Mouse (Mus musculus): Measurements from ENCODE around the gene Gm4847. TPM values are rescaled to one million over a fixed set of nuclear protein-coding genes. Genes with fewer than 3 reads are reported as not detected.

Gm4847 gene
- polyA plus RNA-seq (2016; fragmentation: Nextera tagmentation; extraction: Ambion mirVana): not detected in 2 replicates

GRCm38 (mm10) chr1:166647593-166647992 is at the start of gene Gm4847:
Gm4847 (minus strand) TSS chr1:166647693.
- 93% methylated on average over 2 of the region's 2 CpGs for WGBS

GRCm38 (mm10) chr1:166681745-166682144 is 34.3 kb upstream of the Gm4847 start, which contains the start of gene Fmo9:
Fmo9 (minus strand) TSS chr1:166681845.
- no peak within 1 kb of the TSS for H3K27ac ChIP-seq
- no peak for DNase-seq (ENCODE audit: low spot score)
- H3K36me3 ChIP-seq: no peaks in the 10 kb centered on the region
- WGBS: 92% methylated on average over 1 of the region's 1 CpGs
- H3K9me3 ChIP-seq (replicated peaks): no peaks in the 10 kb centered on the region
- H3K27me3 ChIP-seq (ENCODE audit: low read depth, poor library complexity, severe bottlenecking): no peaks in the 10 kb centered on the region
- no peak within 1 kb of the TSS for H3K4me3 ChIP-seq
- no peaks in the 10 kb centered on the region for H3K4me1 ChIP-seq

More at GRCm38 (mm10) chr1:166647593-166647992, at the start of gene Gm4847:
- Histone ChIP-seq H3K9me3 (replicated peaks) (no peaks in the 10 kb centered on the region), H3K27ac (no peak within 1 kb of the TSS), H3K27me3 (ENCODE audit: low read depth, poor library complexity, severe bottlenecking) (no peaks in the 10 kb centered on the region), H3K4me3 (no peak within 1 kb of the TSS), H3K36me3 (no peaks in the 10 kb centered on the region), H3K4me1 (no peaks in the 10 kb centered on the region)
- no peak for DNase-seq (ENCODE audit: low spot score)

GRCm38 (mm10) chr1:166669264-166669663 is 21.8 kb upstream of the Gm4847 start:
- no peaks in the 10 kb centered on the region for H3K9me3 ChIP-seq (replicated peaks)
- H3K27me3 ChIP-seq (ENCODE audit: low read depth, poor library complexity, severe bottlenecking): no peaks in the 10 kb centered on the region
- H3K4me3 ChIP-seq: no peak overlapping the region
- H3K4me1 ChIP-seq: no peaks in the 10 kb centered on the region
- no peak overlapping the region for H3K27ac ChIP-seq
- H3K36me3 ChIP-seq: no peaks in the 10 kb centered on the region
- WGBS: 94% methylated on average over 5 of the region's 5 CpGs
- DNase-seq (ENCODE audit: low spot score): no peak

- no peak for DNase-seq (ENCODE audit: low spot score)
- WGBS: 88% methylated on average over 8 of the region's 8 CpGs
- Histone ChIP-seq H3K36me3 (no peaks in the 10 kb centered on the region), H3K4me3 (no peak overlapping the region), H3K27me3 (ENCODE audit: low read depth, poor library complexity, severe bottlenecking) (no peaks in the 10 kb centered on the region), H3K9me3 (replicated peaks) (no peaks in the 10 kb centered on the region), H3K4me1 (no peaks in the 10 kb centered on the region), H3K27ac (no peak overlapping the region)
These were observed 13.3 kb upstream of the Gm4847 start for GRCm38 (mm10) chr1:166660800-166661199.

Small RNAs within 50 kb of the gene (microRNA-seq; reads per million reads assigned to microRNA genes)
- gene Gm22992: not detected

Other genes with a start within 250 kb of the Gm4847 start
- gene Pogk, start 237.8 kb downstream of the Gm4847 start, polyA plus RNA-seq (2016; fragmentation: Nextera tagmentation; extraction: Ambion mirVana): 17.5 and 24.6 TPM in 2 replicates
- gene Gm4846, start 150.1 kb downstream of the Gm4847 start, polyA plus RNA-seq (2016; fragmentation: Nextera tagmentation; extraction: Ambion mirVana): not detected in 2 replicates
- gene Fmo9, start 34.2 kb upstream of the Gm4847 start, polyA plus RNA-seq (2016; fragmentation: Nextera tagmentation; extraction: Ambion mirVana): not detected in 2 replicates